Mouse (Mus musculus) hindbrain, embryonic 13.5 days (tissue): ENCODE measurements around the gene Olfr221. TPM values are rescaled to one million over a fixed set of nuclear protein-coding genes. Genes with fewer than 3 reads are reported as not detected.
"Not testable (repeated sequence)": the region's sequence is repeated elsewhere in the genome, so short reads cannot be mapped to it uniquely, and the experiment has no call there.

Source experiments
- ATAC-seq: fragments of 200-750 bp; cut with Nextera tagmentation; 2 replicates; pipeline ENCODE4 v1.8.0; 2017; ENCODE audit warnings: moderate TSS enrichment; ENCODE audit not compliant: low FRiP score
- H3K27ac ChIP-seq: fragments of 300-500 bp; sonication (generic); 2 replicates; pipeline ENCODE4 v1.5.1; 2015; ENCODE audit warnings: inconsistent platforms, mild to moderate bottlenecking, moderate library complexity
- H3K27me3 ChIP-seq: fragments of 300-500 bp; sonication (generic); 2 replicates; pipeline ENCODE4 v1.6.1; 2015; ENCODE audit warnings: mild to moderate bottlenecking, inconsistent platforms
- H3K36me3 ChIP-seq: fragments of 300-500 bp; sonication (generic); 2 replicates; pipeline ENCODE4 v1.6.1; 2015; ENCODE audit warnings: mild to moderate bottlenecking, inconsistent platforms
- H3K4me1 ChIP-seq: fragments of 300-500 bp; sonication (generic); replicated peaks from 2 replicates; pipeline ENCODE4 v1.6.1; 2015; ENCODE audit warnings: inconsistent platforms
- H3K4me2 ChIP-seq: fragments of 300-500 bp; sonication (generic); 2 replicates; pipeline ENCODE4 v1.6.1; 2015; ENCODE audit warnings: inconsistent platforms, mild to moderate bottlenecking, moderate library complexity
- H3K4me3 ChIP-seq: fragments of 300-500 bp; sonication (generic); 2 replicates; pipeline ENCODE4 v1.5.1; 2015; ENCODE audit warnings: mild to moderate bottlenecking, inconsistent platforms
- H3K9ac ChIP-seq: fragments of 300-500 bp; sonication (generic); 2 replicates; pipeline ENCODE4 v1.6.1; 2015; ENCODE audit warnings: mild to moderate bottlenecking, inconsistent platforms
- H3K9me3 ChIP-seq: fragments of 300-500 bp; sonication (generic); 2 replicates; pipeline ENCODE4 v1.6.1; 2016; ENCODE audit warnings: inconsistent platforms
- WGBS: fragments of 180-500 bp; shearing (Covaris S2); methylation state at CpG from one replicate; pipeline ENCODE4 v1.1.7; 2015; 5-methylcytosine and 5-hydroxymethylcytosine counted together
- polyA plus RNA-seq: library from polyadenylated mRNA; unstranded; fragments of >200 nt; fragmentation: Nextera tagmentation; extraction: Ambion mirVana; gene quantifications from 2 replicates; pipeline ENCODE4 v1.2.1, GENCODE M21; 2015

The Olfr221 gene
- not detected in 2 replicates for polyA plus RNA-seq

GRCm38 (mm10) chr14:52042359-52042758 lies at the start of gene Olfr221:
TSS of gene Olfr221 (minus strand) at chr14:52042459.
- not testable (repeated sequence) for H3K27ac ChIP-seq, H3K36me3 ChIP-seq, ATAC-seq, H3K4me3 ChIP-seq, H3K27me3 ChIP-seq, H3K9ac ChIP-seq, H3K4me2 ChIP-seq, H3K9me3 ChIP-seq
- 88% methylated on average over 3 of the region's 3 CpGs for WGBS
- peaks cover 17% of the 10 kb centered on the region; the same call in 1 of the 2 replicates for H3K4me1 ChIP-seq

- no peak overlapping the region for H3K4me2 ChIP-seq
- H3K36me3 ChIP-seq, result peaks cover 53% of the 10 kb centered on the region
- H3K4me1 ChIP-seq, result no peaks in the 10 kb centered on the region
- no peak overlapping the region for H3K9ac ChIP-seq
- no peaks in the 10 kb centered on the region for H3K27me3 ChIP-seq
- H3K9me3 ChIP-seq, result no peaks in the 10 kb centered on the region
- no peak overlapping the region for H3K27ac ChIP-seq
- no peak overlapping the region for H3K4me3 ChIP-seq
- ATAC-seq, result no peak
These were observed 40.8 kb upstream of the Olfr221 start for GRCm38 (mm10) chr14:52083083-52083482.

- Histone ChIP-seq H3K9me3 (no peaks in the 10 kb centered on the region), H3K36me3 (peaks cover 57% of the 10 kb centered on the region), H3K27ac (no peak overlapping the region), H3K27me3 (no peaks in the 10 kb centered on the region), H3K4me2 (no peak overlapping the region), H3K4me3 (no peak overlapping the region), H3K9ac (no peak overlapping the region), H3K4me1 (no peaks in the 10 kb centered on the region)
- WGBS, result 93% methylated on average over 15 of the region's 15 CpGs
- ATAC-seq, result no peak
These were observed 29.4 kb upstream of the Olfr221 start for GRCm38 (mm10) chr14:52071599-52072137.

DNA sequence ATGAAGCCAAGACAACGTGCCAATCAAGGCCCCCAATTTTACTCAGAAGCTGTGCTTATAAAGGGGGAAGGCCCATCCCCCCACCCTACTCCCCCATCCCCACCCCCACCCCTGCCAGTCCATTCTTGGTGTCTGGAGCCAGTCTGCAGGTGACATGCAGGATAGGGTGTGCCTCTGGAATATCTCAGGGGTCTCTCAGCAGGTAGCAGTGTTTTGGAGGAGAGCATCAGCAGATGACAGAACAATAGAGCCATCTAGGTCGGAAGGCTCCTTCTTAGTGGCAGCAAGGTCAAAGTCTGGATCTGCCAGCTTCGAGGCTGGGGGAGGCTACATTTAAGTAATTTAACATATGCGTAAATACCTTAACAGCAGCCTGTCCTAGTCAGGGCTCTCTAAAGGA lies 23.9 kb upstream of the Olfr221 start:
- no peaks in the 10 kb centered on the region for H3K9me3 ChIP-seq
- peaks cover 7% of the 10 kb centered on the region for H3K36me3 ChIP-seq
- WGBS, result 58% methylated on average over 4 of the region's 4 CpGs
- no peak overlapping the region for H3K4me2 ChIP-seq
- H3K27me3 ChIP-seq, result no peaks in the 10 kb centered on the region
- no peak for ATAC-seq
- H3K4me1 ChIP-seq, result no peaks in the 10 kb centered on the region
- no peak overlapping the region for H3K27ac ChIP-seq
- no peak overlapping the region for H3K4me3 ChIP-seq
- H3K9ac ChIP-seq, result no peak overlapping the region

DNA sequence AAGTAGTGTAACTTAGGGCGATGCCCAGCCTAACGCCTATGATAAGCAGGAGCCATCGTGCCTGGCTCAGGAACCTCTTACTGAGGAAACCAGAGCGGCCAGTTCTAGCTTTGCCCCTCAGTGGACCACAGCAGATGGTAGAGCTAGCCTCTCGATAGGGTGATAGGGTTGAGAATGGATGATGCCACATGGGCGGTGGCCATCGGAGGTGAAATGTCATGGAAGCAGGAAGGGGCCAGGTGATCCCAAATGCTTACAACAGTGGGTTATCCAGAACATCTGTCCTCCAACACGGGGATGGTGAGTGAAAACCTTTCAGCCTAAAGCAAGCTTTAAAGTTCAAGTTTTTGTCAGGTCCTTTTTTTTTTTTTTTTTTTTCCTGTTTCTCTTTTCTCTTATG lies 19.5 kb upstream of the Olfr221 start:
- WGBS, result 89% methylated on average over 8 of the region's 8 CpGs
- H3K27me3 ChIP-seq, result no peaks in the 10 kb centered on the region
- H3K9ac ChIP-seq, result no peak overlapping the region
- H3K27ac ChIP-seq, result no peak overlapping the region
- no peaks in the 10 kb centered on the region for H3K36me3 ChIP-seq
- no peaks in the 10 kb centered on the region for H3K4me1 ChIP-seq
- H3K4me2 ChIP-seq, result no peak overlapping the region
- H3K9me3 ChIP-seq, result no peaks in the 10 kb centered on the region
- no peak overlapping the region for H3K4me3 ChIP-seq
- ATAC-seq, result no peak

DNA sequence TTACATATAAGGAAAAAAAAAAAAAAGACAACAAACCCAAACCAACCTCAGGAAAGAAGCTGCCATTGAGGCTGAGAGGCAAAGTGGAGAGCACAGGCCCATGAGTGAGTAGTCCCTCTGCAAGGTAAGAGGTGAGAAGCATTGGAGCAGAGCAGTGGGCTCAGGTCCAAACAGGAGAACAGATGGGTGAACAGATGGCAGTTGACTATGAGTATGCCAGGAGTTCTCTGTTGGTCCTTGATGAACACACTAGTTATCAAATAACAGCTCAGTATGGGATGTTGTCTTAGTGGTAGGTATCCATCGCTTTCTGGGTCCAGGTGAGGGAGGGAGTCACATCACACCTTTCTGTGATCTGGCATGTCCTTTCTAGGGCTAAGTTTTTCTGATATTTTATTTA lies 18.5 kb upstream of the Olfr221 start:
- no peaks in the 10 kb centered on the region for H3K36me3 ChIP-seq
- H3K27ac ChIP-seq, result no peak overlapping the region
- WGBS, result 91% methylated on average over 1 of the region's 1 CpGs
- ATAC-seq, result no peak
- no peaks in the 10 kb centered on the region for H3K27me3 ChIP-seq
- no peak overlapping the region for H3K4me3 ChIP-seq
- no peak overlapping the region for H3K4me2 ChIP-seq
- H3K9me3 ChIP-seq, result no peaks in the 10 kb centered on the region
- no peaks in the 10 kb centered on the region for H3K4me1 ChIP-seq
- no peak overlapping the region for H3K9ac ChIP-seq

GRCm38 (mm10) chr14:52059982-52060381 lies 17.7 kb upstream of the Olfr221 start:
- H3K4me2 ChIP-seq, result no peak overlapping the region
- 65% methylated on average over 4 of the region's 4 CpGs for WGBS
- H3K9me3 ChIP-seq, result no peaks in the 10 kb centered on the region
- ATAC-seq, result no peak
- no peak overlapping the region for H3K4me3 ChIP-seq
- no peaks in the 10 kb centered on the region for H3K27me3 ChIP-seq
- H3K4me1 ChIP-seq, result no peaks in the 10 kb centered on the region
- H3K36me3 ChIP-seq, result no peaks in the 10 kb centered on the region
- H3K9ac ChIP-seq, result no peak overlapping the region
- H3K27ac ChIP-seq, result no peak overlapping the region

DNA sequence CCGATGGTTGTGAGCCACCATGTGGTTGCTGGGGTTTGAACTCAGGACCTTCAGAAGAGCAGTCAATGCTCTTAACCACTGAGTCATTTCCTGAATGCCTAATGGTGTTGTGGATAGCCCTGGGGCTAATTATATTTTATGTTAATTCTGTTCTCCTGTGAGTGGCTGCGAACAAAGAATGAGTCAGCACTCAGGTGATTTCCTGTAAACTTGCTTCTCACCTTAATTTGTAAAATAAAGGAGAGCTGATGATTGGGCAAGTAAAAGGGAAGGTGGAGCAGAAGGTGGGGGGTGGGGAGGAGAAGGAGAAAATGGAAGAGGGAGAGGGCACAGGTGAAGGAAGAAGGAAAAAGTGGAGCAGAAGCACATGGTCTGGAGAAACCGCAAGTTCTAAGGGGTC lies 10.5 kb upstream of the Olfr221 start:
- H3K4me1 ChIP-seq, ATAC-seq, H3K4me3 ChIP-seq, H3K9me3 ChIP-seq, H3K27me3 ChIP-seq, H3K27ac ChIP-seq, H3K36me3 ChIP-seq, H3K9ac ChIP-seq, H3K4me2 ChIP-seq: not testable (repeated sequence)
- WGBS, result 90% methylated on average over 3 of the region's 3 CpGs

DNA sequence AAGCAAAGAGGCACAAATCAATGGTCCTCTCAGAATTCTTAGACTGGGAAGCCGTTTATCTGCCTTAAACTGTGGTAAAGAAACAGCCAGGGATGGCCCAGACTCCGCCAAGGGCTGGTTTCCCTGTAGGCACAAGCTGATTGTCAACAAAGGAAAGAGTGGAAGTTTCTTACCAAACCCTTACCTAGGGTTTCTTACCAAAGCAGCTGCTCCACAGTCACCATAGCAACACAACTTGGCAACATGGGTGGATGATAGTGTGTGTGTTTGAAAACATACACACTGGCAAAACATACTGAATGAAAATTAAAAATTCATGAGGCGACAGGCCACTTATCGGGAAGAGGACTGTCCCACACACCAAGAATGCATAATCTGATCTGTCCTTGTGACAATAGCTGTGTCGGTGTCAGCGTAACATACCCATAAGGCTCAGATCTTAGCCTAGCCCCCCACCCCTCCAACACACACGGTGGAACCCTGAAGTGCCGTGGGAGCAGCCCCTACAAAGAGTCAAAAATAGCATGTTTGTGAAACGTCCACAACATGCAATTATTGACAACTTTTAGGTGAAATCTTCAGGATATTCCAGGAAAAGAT lies 3.8 kb upstream of the Olfr221 start:
- H3K4me2 ChIP-seq, result no peak overlapping the region
- 40% methylated on average over 9 of the region's 9 CpGs for WGBS
- 0 out of 2 replicates have a peak, but pooled peaks have one; percentile 21 for ATAC-seq
- peaks cover 17% of the 10 kb centered on the region; the same call in 1 of the 2 replicates for H3K4me1 ChIP-seq
- no peak overlapping the region for H3K4me3 ChIP-seq
- H3K27me3 ChIP-seq, result no peaks in the 10 kb centered on the region
- H3K27ac ChIP-seq, result no peak overlapping the region
- no peaks in the 10 kb centered on the region for H3K9me3 ChIP-seq
- H3K36me3 ChIP-seq, result no peaks in the 10 kb centered on the region
- H3K9ac ChIP-seq, result no peak overlapping the region

GRCm38 (mm10) chr14:52044901-52045678 lies 2.8 kb upstream of the Olfr221 start:
- peak; percentile 57; the same call in 1 of the 2 replicates for ATAC-seq
- WGBS, result 10% methylated on average over 8 of the region's 8 CpGs
- H3K4me3 ChIP-seq, result no peak overlapping the region

GRCm38 (mm10) chr14:52043446-52043845 lies 1.2 kb upstream of the Olfr221 start:
- H3K27ac ChIP-seq, result no peak overlapping the region
- H3K4me3 ChIP-seq, result no peak overlapping the region
- peaks cover 17% of the 10 kb centered on the region; the same call in 1 of the 2 replicates for H3K4me1 ChIP-seq
- 61% methylated on average over 6 of the region's 6 CpGs for WGBS
- H3K36me3 ChIP-seq, result no peaks in the 10 kb centered on the region
- H3K9ac ChIP-seq, result no peak overlapping the region
- no peaks in the 10 kb centered on the region for H3K27me3 ChIP-seq
- ATAC-seq, result no peak
- H3K4me2 ChIP-seq, result no peak overlapping the region
- H3K9me3 ChIP-seq, result no peaks in the 10 kb centered on the region

More at GRCm38 (mm10) chr14:52044901-52045678, 2.8 kb upstream of the Olfr221 start:
- Histone ChIP-seq H3K27ac (no peak overlapping the region), H3K9me3 (no peaks in the 10 kb centered on the region), H3K4me2 (peak overlapping the region; percentile 3; the same call in 1 of the 2 replicates), H3K27me3 (no peaks in the 10 kb centered on the region), H3K4me1 (peaks cover 17% of the 10 kb centered on the region; the same call in 1 of the 2 replicates), H3K36me3 (no peaks in the 10 kb centered on the region), H3K9ac (no peak overlapping the region)

DNA sequence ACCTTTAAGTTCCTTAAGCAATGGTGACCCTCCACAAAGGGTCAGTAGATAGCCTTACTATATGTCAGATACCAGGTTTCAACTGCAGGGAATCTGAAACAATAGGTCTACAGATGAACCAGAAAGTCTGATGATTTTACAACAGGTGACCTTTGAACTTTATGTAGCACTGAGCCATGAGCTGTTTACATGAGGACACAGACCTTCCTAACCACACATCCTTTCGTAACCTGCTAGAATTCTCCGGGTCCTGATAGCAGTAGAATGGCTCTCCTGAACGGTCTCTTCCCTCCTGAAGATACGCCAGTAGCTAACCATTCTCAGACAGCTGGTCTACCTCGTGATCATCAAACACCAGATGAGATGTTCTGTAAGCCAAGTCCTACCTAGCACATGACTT lies 2.9 kb downstream of the Olfr221 start:
- H3K36me3 ChIP-seq, result no peaks in the 10 kb centered on the region
- no peaks in the 10 kb centered on the region for H3K27me3 ChIP-seq
- H3K9me3 ChIP-seq, result no peaks in the 10 kb centered on the region
- no peak overlapping the region for H3K27ac ChIP-seq
- no peaks in the 10 kb centered on the region for H3K4me1 ChIP-seq
- 87% methylated on average over 5 of the region's 5 CpGs for WGBS
- H3K9ac ChIP-seq, result no peak overlapping the region
- no peak for ATAC-seq
- H3K4me2 ChIP-seq, result no peak overlapping the region
- no peak overlapping the region for H3K4me3 ChIP-seq
